Mouse (Mus musculus) G1E (cell line): Measurements from ENCODE around the gene Ttc37.

Experiments
- CTCF ChIP-seq: IDR thresholded peaks from 2 replicates; pipeline ENCODE4 v1.5.1; 2012; ENCODE audit warnings: low read depth, low read length, inconsistent platforms, mixed read lengths
- GATA1 ChIP-seq: IDR thresholded peaks from 2 replicates; pipeline ENCODE4 v1.6.1; 2012; ENCODE audit warnings: borderline replicate concordance, low read length, inconsistent platforms, mixed read lengths
- GATA2 ChIP-seq: IDR thresholded peaks from 2 replicates; pipeline ENCODE4 v1.6.1; 2012; ENCODE audit warnings: low read depth, low read length, inconsistent platforms, borderline replicate concordance

DNA sequence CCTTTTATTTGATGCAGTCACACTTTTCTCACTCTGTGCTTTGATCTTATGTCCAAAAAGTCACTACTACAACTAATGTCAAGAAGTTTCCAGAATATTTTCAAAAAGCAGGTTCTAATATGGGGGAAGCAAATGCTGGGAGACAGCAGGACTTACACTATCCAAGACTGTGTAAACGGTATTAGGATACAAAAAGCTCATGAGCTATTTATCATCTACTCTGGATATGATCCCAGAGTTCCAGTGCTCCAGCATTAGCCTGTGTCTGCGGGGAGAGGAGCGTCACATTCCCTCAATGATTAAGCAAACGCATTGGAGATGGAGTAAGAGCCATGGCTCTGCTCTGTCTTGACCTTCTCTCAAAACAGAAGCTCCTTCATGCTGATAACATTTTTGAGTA is 101.4 kb downstream of the Ttc37 start:
- TF ChIP-seq CTCF (no peak), GATA1 (no peak), GATA2 (no peak)
